Mouse (Mus musculus): ENCODE results near the gene Mbd3.

DNA sequence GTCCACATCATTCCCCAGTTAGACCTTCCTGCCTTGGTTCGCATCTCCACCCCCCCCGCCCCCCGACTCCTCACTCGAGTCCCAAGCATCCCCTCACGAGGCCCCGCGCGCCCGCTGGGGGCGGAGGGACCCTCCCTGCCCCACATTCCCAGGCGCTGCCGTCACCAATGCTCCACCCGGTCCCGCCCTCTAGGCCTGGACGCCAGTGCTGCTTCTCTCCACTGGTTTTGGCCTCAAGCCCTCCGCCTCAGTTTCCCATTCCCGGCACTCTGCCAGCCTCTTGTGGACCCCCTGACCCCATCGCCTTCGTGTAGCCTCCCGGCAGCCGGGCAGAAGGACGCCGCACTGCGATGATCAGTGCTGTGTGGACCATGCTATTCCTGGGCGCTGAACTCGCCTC is 50.4 kb downstream of the Mbd3 start:
- TF ChIP-seq POLR2A (IDR thresholded peaks at IDR 0.05; ENCODE audit: low read depth, low read length), result no peak
- TF ChIP-seq CTCF (IDR thresholded peaks at IDR 0.05; ENCODE audit: extremely low read depth, insufficient read length, insufficient replicate concordance, low read depth, low read length), result no peak
